Mouse (Mus musculus) liver, adult 2 months (tissue): ENCODE results near the gene Fgfr2.

ENCODE experiments used
- CTCF ChIP-seq: fragments of 200-500 bp; IDR thresholded peaks from 2 replicates; pipeline ENCODE4 v1.5.1; 2011; ENCODE audit warnings: low read depth, low read length, control low read depth
- POLR2A ChIP-seq: fragments of 200-500 bp; IDR thresholded peaks from 2 replicates; pipeline ENCODE4 v1.6.1; 2011; ENCODE audit warnings: low read length, control low read depth; ENCODE audit not compliant: insufficient read depth; ENCODE audit errors: extremely low read depth

GRCm38 (mm10) chr7:133155621-133156020 is 32.5 kb upstream of the Fgfr2 start:
- TF ChIP-seq CTCF: no peak
- no peak for TF ChIP-seq POLR2A
